Mouse (Mus musculus) G1E (cell line): ENCODE results near the gene AC109138.7. TPM values are rescaled to one million over a fixed set of nuclear protein-coding genes. Genes with fewer than 3 reads are reported as not detected.

Experiments
- ATAC-seq: 2 replicates; pipeline ENCODE4 v1.8.0; 2016; ENCODE audit warnings: mild to moderate bottlenecking; ENCODE audit not compliant: insufficient number of reproducible peaks, poor library complexity, low FRiP score, severe bottlenecking; ENCODE audit errors: extremely low read depth
- DNase-seq: peaks from one replicate; pipeline ENCODE4 v3.0.0; 2012; ENCODE audit warnings: low spot score
- H3K27me3 ChIP-seq: 2 replicates; pipeline ENCODE4 v1.6.1; 2012; ENCODE audit warnings: mild to moderate bottlenecking, low read length, inconsistent platforms; ENCODE audit not compliant: insufficient read depth
- H3K36me3 ChIP-seq: replicated peaks from 2 replicates; pipeline ENCODE3; 2012; ENCODE audit warnings: mild to moderate bottlenecking, inconsistent platforms
- H3K4me1 ChIP-seq: 2 replicates; pipeline ENCODE4 v1.6.1; 2012; ENCODE audit warnings: low read depth, low read length, inconsistent platforms, mixed read lengths; ENCODE audit not compliant: insufficient read depth
- H3K4me3 ChIP-seq: 2 replicates; pipeline ENCODE4 v1.5.1; 2012; ENCODE audit warnings: low read depth, mild to moderate bottlenecking, inconsistent platforms, low read length, moderate library complexity, mixed read lengths
- H3K9me3 ChIP-seq: replicated peaks from 2 replicates; pipeline ENCODE4 v1.6.1; 2012; ENCODE audit warnings: inconsistent platforms
- CTCF ChIP-seq: IDR thresholded peaks from 2 replicates; pipeline ENCODE4 v1.5.1; 2012; ENCODE audit warnings: low read depth, low read length, inconsistent platforms, mixed read lengths
- GATA1 ChIP-seq: IDR thresholded peaks from 2 replicates; pipeline ENCODE4 v1.6.1; 2012; ENCODE audit warnings: borderline replicate concordance, low read length, inconsistent platforms, mixed read lengths
- GATA2 ChIP-seq: IDR thresholded peaks from 2 replicates; pipeline ENCODE4 v1.6.1; 2012; ENCODE audit warnings: low read depth, low read length, inconsistent platforms, borderline replicate concordance
- POLR2AphosphoS5 ChIP-seq: IDR thresholded peaks from 2 replicates; pipeline ENCODE4 v1.6.1; 2012; ENCODE audit warnings: low read depth, low read length, inconsistent platforms; ENCODE audit not compliant: insufficient replicate concordance
- TAL1 ChIP-seq: conservative IDR thresholded peaks from 2 replicates; pipeline ENCODE4 v1.6.1; 2012; ENCODE audit warnings: low read depth, low read length, inconsistent platforms, mixed read lengths
- polyA plus RNA-seq: library from polyadenylated mRNA; stranded (reverse); fragments of >175 nt; gene quantifications from 2 replicates; pipeline ENCODE4 v1.2.3, GENCODE M21; 2012
- total RNA-seq, 2 experiments: library from RNA; stranded (forward) in 1 of 2; stranded (reverse) in 1 of 2; fragments of 200-1000 nt in 1 of 2; fragments of >200 nt in 1 of 2; fragmentation: Nextera tagmentation in 1 of 2; gene quantifications; 2 replicates each; pipeline ENCODE4 v1.2.3; 2014 to 2017

AC109138.7 gene
- total and polyA plus RNA-seq, 3 experiments = 35.4 TPM; not detected in 2

- peaks cover 8% of the 10 kb centered on the region for H3K36me3 ChIP-seq
- H3K4me1 ChIP-seq = peaks cover 33% of the 10 kb centered on the region
- H3K9me3 ChIP-seq = no peaks in the 10 kb centered on the region
- no peak overlapping the region for H3K4me3 ChIP-seq
- ATAC-seq (no peak), DNase-seq (no peak)
- no peak for TF ChIP-seq POLR2AphosphoS5
- TF ChIP-seq GATA1 = no peak
- no peak for TF ChIP-seq TAL1
- no peak for TF ChIP-seq CTCF
- no peak for TF ChIP-seq GATA2
- H3K27me3 ChIP-seq = peaks cover 37% of the 10 kb centered on the region
These were observed 14.7 kb downstream of the AC109138.7 start for GRCm38 (mm10) chr19:4228891-4229290.

DNA sequence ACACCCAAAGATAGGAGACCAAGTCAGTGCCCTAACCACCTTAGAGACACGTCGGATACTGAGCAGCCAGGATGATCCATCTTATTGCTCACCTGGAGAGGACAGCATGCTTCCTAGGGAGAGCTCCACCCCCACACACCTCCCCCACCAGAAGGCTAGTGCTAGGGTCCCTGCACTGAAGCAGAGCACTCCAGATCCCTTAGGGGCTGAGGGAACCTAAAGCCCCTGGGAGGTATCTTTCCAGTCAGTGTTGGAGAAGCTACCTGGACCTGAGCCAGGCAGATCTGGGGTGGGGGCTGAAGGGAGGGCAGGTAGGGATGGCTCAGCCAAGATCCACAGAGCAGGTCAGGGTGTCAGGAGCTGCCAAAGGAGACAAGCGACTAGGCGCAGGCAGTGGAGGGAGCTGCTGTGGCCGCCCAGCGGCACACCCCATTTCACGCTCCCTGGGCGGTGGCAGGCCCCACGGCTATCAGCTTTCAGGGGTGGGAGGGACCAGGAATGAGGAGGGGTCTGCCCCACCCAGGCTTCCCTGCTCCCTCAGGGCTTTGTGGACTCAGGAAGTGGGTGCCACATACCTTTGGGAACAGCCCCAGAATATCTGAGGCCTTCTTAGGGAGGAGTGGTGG, 15.4 kb downstream of the AC109138.7 start:
- TF ChIP-seq CTCF (no peak), GATA2 (no peak), GATA1 (no peak), POLR2AphosphoS5 (no peak), TAL1 (no peak)
- Histone ChIP-seq H3K27me3 (peaks cover 35% of the 10 kb centered on the region), H3K4me3 (no peak overlapping the region), H3K4me1 (peaks cover 33% of the 10 kb centered on the region), H3K36me3 (peaks cover 8% of the 10 kb centered on the region), H3K9me3 (no peaks in the 10 kb centered on the region)
- DNase-seq (no peak), ATAC-seq (no peak)

DNA sequence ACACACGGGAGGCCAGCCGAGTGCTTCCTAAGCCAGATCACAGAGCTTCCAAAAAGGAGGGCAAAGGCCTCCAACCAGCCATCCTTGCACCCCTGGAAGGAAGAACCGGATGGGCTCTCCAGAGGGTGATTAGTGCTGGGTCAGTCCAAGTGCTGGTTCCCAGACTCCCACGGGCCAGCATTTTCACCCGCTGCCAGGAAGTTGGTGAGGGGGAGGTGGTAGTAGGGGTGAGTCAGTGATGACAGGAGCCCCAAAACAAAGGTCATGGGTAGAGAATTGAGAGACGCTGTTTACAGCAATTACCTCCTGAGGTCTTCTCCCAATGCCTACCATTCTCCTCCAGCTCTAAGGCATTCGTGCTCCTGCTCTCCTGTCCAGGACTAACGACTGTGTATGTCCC, 16.3 kb downstream of the AC109138.7 start:
- DNase-seq = no peak

DNA sequence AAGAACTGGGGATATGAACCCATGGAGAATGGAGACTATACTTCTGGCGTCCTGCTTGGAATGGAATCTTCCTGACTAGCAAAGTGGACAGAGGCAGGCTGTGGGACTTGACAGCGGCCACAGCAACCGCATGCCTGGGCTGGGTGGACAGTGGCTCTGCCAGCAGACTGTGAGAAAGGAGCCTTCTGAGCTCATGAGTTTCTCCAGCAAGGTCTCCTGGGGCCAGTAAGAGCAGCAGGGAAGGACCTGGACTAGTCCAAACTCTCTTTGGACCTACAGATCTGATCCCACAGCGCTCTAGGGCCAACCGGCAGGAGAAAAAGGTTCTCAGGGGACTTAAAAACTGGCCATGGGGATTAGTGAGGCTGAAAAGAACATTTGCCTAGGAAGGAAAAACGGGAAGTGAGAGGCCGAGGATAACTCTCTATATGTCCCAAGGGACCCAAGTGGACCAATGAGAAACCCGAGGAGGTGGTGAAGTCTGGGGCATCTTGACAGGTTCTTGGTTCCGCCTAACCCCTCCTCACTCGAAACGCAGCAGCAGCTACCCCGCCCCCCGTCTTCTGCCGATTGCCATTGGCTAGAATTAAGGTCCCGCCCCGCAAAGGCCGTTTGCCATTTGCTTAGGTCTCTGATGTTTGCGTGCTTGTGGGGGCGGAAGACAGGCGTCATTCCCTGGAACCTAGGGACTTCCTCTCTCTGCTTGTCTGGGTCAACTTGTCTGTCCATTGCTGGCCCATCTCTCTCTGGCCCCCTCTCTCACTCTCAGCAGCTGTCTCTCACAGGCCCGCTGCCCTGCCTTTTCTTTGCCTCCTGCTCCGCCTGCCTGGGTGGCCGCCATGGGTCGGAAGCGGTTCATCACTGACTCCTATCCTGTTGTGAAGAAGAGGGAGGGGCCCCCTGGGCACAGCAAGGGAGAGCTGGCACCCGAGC, 17.4 kb downstream of the AC109138.7 start, which contains the start of gene Pold4:
Gene Pold4 (plus strand): TSS at position 647 of the 933 bp plus-strand sequence.
- Histone ChIP-seq H3K36me3 (peaks cover 8% of the 10 kb centered on the region), H3K27me3 (peaks cover 32% of the 10 kb centered on the region), H3K4me1 (peaks cover 33% of the 10 kb centered on the region), H3K4me3 (peak within 1 kb of the TSS; percentile 75), H3K9me3 (no peaks in the 10 kb centered on the region)
- DNase-seq (peak; percentile 93), ATAC-seq (peak; percentile 91)
- TF ChIP-seq POLR2AphosphoS5 (no peak), TAL1 (no peak), GATA1 (no peak), CTCF (no peak), GATA2 (no peak)

More for the DNA sequence above, 16.3 kb downstream of the AC109138.7 start:
- H3K36me3 ChIP-seq = peaks cover 8% of the 10 kb centered on the region
- H3K9me3 ChIP-seq = no peaks in the 10 kb centered on the region
- H3K4me1 ChIP-seq = peaks cover 33% of the 10 kb centered on the region
- no peak for TF ChIP-seq POLR2AphosphoS5
- TF ChIP-seq CTCF = no peak
- no peak for TF ChIP-seq GATA2
- no peak for TF ChIP-seq GATA1
- TF ChIP-seq TAL1 = no peak
- H3K27me3 ChIP-seq = peaks cover 29% of the 10 kb centered on the region
- ATAC-seq = no peak
- H3K4me3 ChIP-seq = no peak overlapping the region

- Histone ChIP-seq H3K27me3 (peaks cover 28% of the 10 kb centered on the region), H3K9me3 (no peaks in the 10 kb centered on the region), H3K4me3 (peak overlapping the region; percentile 75), H3K4me1 (peaks cover 33% of the 10 kb centered on the region), H3K36me3 (peaks cover 8% of the 10 kb centered on the region)
- no peak for TF ChIP-seq TAL1
- no peak for TF ChIP-seq POLR2AphosphoS5
- no peak for TF ChIP-seq GATA2
- TF ChIP-seq GATA1 = no peak
- no peak for TF ChIP-seq CTCF
- DNase-seq (peak; percentile 66), ATAC-seq (no peak)
These were observed 18.0 kb downstream of the AC109138.7 start for GRCm38 (mm10) chr19:4232186-4232572.

DNA sequence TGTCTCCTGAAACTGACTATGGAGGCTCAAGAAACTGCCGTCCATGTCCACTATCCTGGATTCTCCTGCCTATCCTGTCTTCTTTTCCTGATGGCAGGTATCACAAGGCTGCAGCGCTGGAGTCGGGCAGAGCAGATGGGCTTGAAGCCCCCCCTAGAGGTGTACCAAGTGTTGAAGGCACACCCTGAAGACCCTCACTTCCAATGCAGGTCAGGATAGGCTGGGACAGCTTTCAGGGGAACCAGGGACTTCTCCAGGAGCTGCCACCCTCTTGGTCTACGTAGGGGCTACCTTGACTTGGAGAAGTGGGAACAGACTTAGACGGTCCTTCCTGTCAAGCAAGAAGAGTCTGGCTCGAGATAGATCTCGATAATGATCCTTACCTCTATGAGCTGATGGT, 18.5 kb downstream of the AC109138.7 start:
- Histone ChIP-seq H3K4me1 (peaks cover 32% of the 10 kb centered on the region), H3K36me3 (peaks cover 8% of the 10 kb centered on the region), H3K27me3 (peaks cover 23% of the 10 kb centered on the region), H3K9me3 (no peaks in the 10 kb centered on the region), H3K4me3 (peak overlapping the region; percentile 75; the same call in 1 of the 2 replicates)
- TF ChIP-seq GATA1 = no peak
- no peak for TF ChIP-seq CTCF
- no peak for TF ChIP-seq TAL1
- TF ChIP-seq POLR2AphosphoS5 = no peak
- no peak for TF ChIP-seq GATA2
- no peak for ATAC-seq
- DNase-seq = no peak
